Mouse (Mus musculus) MEL (cell line): ENCODE measurements at regions not wholly inside any gene's neighbourhood (a gene's known extent, or its start where the extent isn't known, plus 50 kb on each side); places are given as distances from the start of the nearest gene placed in this dataset.

Source experiments
- DNase-seq: peaks from one replicate; pipeline ENCODE4 v3.0.0; 2011; ENCODE audit warnings: low read depth, low spot score
- H3K27ac ChIP-seq: 2 replicates; pipeline ENCODE4 v1.5.1; 2012; ENCODE audit warnings: low read depth, mild to moderate bottlenecking, control low read depth, low read length, moderate library complexity; ENCODE audit not compliant: control insufficient read depth
- H3K27me3 ChIP-seq, 2 experiments: fragments of 150-350 bp in 1 of 2; sonication (generic) in 1 of 2; 2 replicates each; pipeline ENCODE4 v1.6.1; 2012; ENCODE audit warnings: low read length in 2 of 2, mild to moderate bottlenecking in 2 of 2, improper control_type of control experiment in 1 of 2, moderate library complexity in 1 of 2; ENCODE audit not compliant: insufficient read depth in 2 of 2, control insufficient read depth in 1 of 2
- H3K36me3 ChIP-seq, 2 experiments: 2 replicates each; pipeline ENCODE4 v1.6.1; 2012 to 2014; ENCODE audit warnings: low read length in 2 of 2, improper control_type of control experiment in 1 of 2, inconsistent platforms in 1 of 2, mild to moderate bottlenecking in 1 of 2; ENCODE audit not compliant: insufficient read depth in 2 of 2, control insufficient read depth in 1 of 2
- H3K4me1 ChIP-seq, 2 experiments: fragments of 150-350 bp in 1 of 2; sonication (generic) in 1 of 2; 2 replicates each; pipeline ENCODE4 v1.6.1; 2012; ENCODE audit warnings: low read length in 2 of 2, improper control_type of control experiment in 1 of 2, mild to moderate bottlenecking in 1 of 2; ENCODE audit not compliant: insufficient read depth in 2 of 2, control insufficient read depth in 1 of 2
- H3K4me3 ChIP-seq, 2 experiments: fragments of 150-350 bp in 1 of 2; sonication (generic) in 1 of 2; 2 replicates each; pipeline ENCODE4 v1.5.1; 2012; ENCODE audit warnings: low read depth in 2 of 2, low read length in 2 of 2, mild to moderate bottlenecking in 2 of 2, moderate library complexity in 2 of 2, control low read depth in 1 of 2, improper control_type of control experiment in 1 of 2; ENCODE audit not compliant: control insufficient read depth in 1 of 2, insufficient read depth in 1 of 2
- H3K79me2 ChIP-seq: 2 replicates; pipeline ENCODE4 v1.6.1; 2012; ENCODE audit warnings: mild to moderate bottlenecking, low read length, moderate library complexity; ENCODE audit not compliant: control insufficient read depth, poor library complexity, insufficient read depth
- H3K9ac ChIP-seq: 2 replicates; pipeline ENCODE4 v1.6.1; 2012; ENCODE audit warnings: low read depth, mild to moderate bottlenecking, control low read depth, low read length, moderate library complexity; ENCODE audit not compliant: control insufficient read depth, poor library complexity, severe bottlenecking
- H3K9me3 ChIP-seq: fragments of 150-350 bp; sonication (generic); replicated peaks from 2 replicates; pipeline ENCODE4 v1.6.1; 2012; ENCODE audit warnings: mild to moderate bottlenecking, low read length, improper control_type of control experiment, moderate library complexity; ENCODE audit not compliant: insufficient read depth
- EP300 ChIP-seq, 2 experiments: IDR thresholded peaks; 2 replicates each; pipeline ENCODE4 v1.6.1; 2011; ENCODE audit warnings: improper control_type of control experiment in 2 of 2, low read length in 2 of 2, low read depth in 1 of 2, mild to moderate bottlenecking in 1 of 2
- ETS1 ChIP-seq: IDR thresholded peaks from 2 replicates; pipeline ENCODE4 v1.6.1; 2012; ENCODE audit warnings: low read depth, mild to moderate bottlenecking, inconsistent platforms, low read length, improper control_type of control experiment, moderate library complexity
- GATA1 ChIP-seq: IDR thresholded peaks from 2 replicates; pipeline ENCODE4 v1.6.1; 2011; ENCODE audit warnings: low read depth, low read length, improper control_type of control experiment
- HCFC1 ChIP-seq: IDR thresholded peaks from 2 replicates; pipeline ENCODE4 v1.6.1; 2012; ENCODE audit warnings: low read depth, mild to moderate bottlenecking, inconsistent platforms, low read length, improper control_type of control experiment, moderate library complexity
- MEF2A ChIP-seq: IDR thresholded peaks from 2 replicates; pipeline ENCODE4 v1.6.1; 2014; ENCODE audit warnings: low read depth, mild to moderate bottlenecking, inconsistent platforms, low read length, improper control_type of control experiment; ENCODE audit not compliant: poor library complexity, insufficient replicate concordance, severe bottlenecking; ENCODE audit errors: extremely low read depth
- MYC ChIP-seq: IDR thresholded peaks from 2 replicates; pipeline ENCODE4 v1.6.1; 2011; ENCODE audit warnings: low read depth, mild to moderate bottlenecking, low read length, improper control_type of control experiment, moderate library complexity
- NELFE ChIP-seq: IDR thresholded peaks from 2 replicates; pipeline ENCODE4 v1.6.1; 2011; ENCODE audit warnings: low read depth, low read length, improper control_type of control experiment
- RCOR1 ChIP-seq: IDR thresholded peaks from 2 replicates; pipeline ENCODE4 v1.6.1; 2012; ENCODE audit warnings: low read depth, mild to moderate bottlenecking, inconsistent platforms, low read length, improper control_type of control experiment
- TBP ChIP-seq: IDR thresholded peaks from 2 replicates; pipeline ENCODE4 v1.8.0; 2011; ENCODE audit warnings: low read depth, low read length, improper control_type of control experiment
- UBTF ChIP-seq: IDR thresholded peaks from 2 replicates; pipeline ENCODE4 v1.6.1; 2012; ENCODE audit warnings: low read depth, mild to moderate bottlenecking, inconsistent platforms, low read length, improper control_type of control experiment, moderate library complexity, borderline replicate concordance; ENCODE audit not compliant: insufficient read depth
- USF1 ChIP-seq: IDR thresholded peaks from 2 replicates; pipeline ENCODE4 v1.6.1; 2014; ENCODE audit warnings: low read depth, mild to moderate bottlenecking, inconsistent platforms, low read length, improper control_type of control experiment, moderate library complexity
- ZKSCAN1 ChIP-seq: IDR thresholded peaks from 2 replicates; pipeline ENCODE4 v1.6.1; 2012; ENCODE audit warnings: low read depth, mild to moderate bottlenecking, inconsistent platforms, low read length, improper control_type of control experiment, moderate library complexity
- ZMIZ1 ChIP-seq: IDR thresholded peaks from 2 replicates; pipeline ENCODE4 v1.6.1; 2012; ENCODE audit warnings: low read depth, mild to moderate bottlenecking, inconsistent platforms, low read length, improper control_type of control experiment, moderate library complexity

- no peaks in the 10 kb centered on the region for H3K9me3 ChIP-seq
- H3K4me1 ChIP-seq, result no peaks in the 10 kb centered on the region
- DNase-seq, result no peak
- H3K9ac ChIP-seq, result no peak overlapping the region
- H3K36me3 ChIP-seq, result no peaks in the 10 kb centered on the region
- H3K27me3 ChIP-seq, result no peaks in the 10 kb centered on the region
- no peaks in the 10 kb centered on the region for H3K79me2 ChIP-seq
- no peak overlapping the region for H3K27ac ChIP-seq
- H3K4me3 ChIP-seq, result no peak overlapping the region
- TF ChIP-seq HCFC1 (no peak), EP300 (IDR thresholded peaks at IDR 0.05; ENCODE audit: low read depth in 1 of 2, low read length in 2 of 2) (no peak), RCOR1 (no peak), USF1 (no peak), NELFE (no peak), UBTF (no peak)
Observed at GRCm38 (mm10) chr14:52553399-52553798, 57.9 kb upstream of the Olfr1507 start.

DNA sequence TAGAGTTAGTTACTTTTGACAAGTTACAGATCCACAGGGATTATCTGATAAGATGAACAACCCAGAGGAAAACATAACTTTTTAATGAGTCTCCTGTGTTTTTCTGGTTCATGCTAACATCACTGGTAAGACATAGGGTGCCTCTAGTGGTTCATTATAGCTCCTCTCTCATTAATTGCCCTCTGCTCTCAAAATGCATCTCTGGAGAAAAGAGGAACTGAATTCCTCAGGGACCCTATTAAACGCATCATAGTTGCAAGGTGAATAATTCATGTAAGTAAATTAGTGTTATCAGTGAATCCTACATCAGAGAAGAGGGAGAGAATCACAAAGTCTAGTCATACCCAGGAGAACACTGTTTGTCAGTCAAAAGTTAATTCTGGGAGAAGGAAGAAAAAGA is 52.4 kb upstream of the Olfr1507 start:
- Histone ChIP-seq H3K79me2 (no peaks in the 10 kb centered on the region), H3K36me3 (no peaks in the 10 kb centered on the region), H3K27ac (no peak overlapping the region), H3K4me3 (no peak overlapping the region), H3K9me3 (no peaks in the 10 kb centered on the region), H3K4me1 (no peaks in the 10 kb centered on the region), H3K9ac (no peak overlapping the region), H3K27me3 (no peaks in the 10 kb centered on the region)
- DNase-seq, result no peak
- TF ChIP-seq RCOR1, result no peak
- TF ChIP-seq ZMIZ1, result no peak
- no peak for TF ChIP-seq MEF2A
- no peak for TF ChIP-seq HCFC1
- no peak for TF ChIP-seq GATA1
- TF ChIP-seq ETS1, result no peak
- no peak for TF ChIP-seq ZKSCAN1
- no peak for TF ChIP-seq MYC
- TF ChIP-seq TBP, result no peak
